Mouse (Mus musculus): ENCODE measurements at regions not wholly inside any gene's neighbourhood (a gene's known extent, or its start where the extent isn't known, plus 50 kb on each side); places are given as distances from the start of the nearest gene placed in this dataset.

GRCm38 (mm10) chr4:107736866-107737265 is 52.8 kb upstream of the Dmrtb1 start:
- DNase-seq = no peak

DNA sequence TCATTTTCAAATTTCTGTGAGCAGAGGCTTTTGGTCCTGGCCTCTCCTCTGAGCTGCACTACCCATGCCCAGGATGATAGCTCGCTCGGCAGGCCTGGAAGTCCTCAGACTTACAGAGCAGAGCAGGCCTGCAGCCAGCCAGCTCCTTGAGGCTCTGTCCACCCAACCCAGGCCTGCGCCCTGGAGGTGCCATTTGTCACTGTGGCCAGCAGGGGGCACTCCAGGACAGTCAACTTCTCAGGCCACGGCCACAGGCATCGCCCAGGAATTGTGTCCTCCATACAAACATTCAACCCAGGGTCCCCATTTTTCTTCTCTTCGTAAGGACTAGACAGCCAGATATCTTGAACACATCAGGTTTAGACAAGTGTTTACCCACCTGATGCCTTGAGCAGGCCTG is 53.9 kb upstream of the Dmrtb1 start:
- peak; percentile 63 for DNase-seq

DNA sequence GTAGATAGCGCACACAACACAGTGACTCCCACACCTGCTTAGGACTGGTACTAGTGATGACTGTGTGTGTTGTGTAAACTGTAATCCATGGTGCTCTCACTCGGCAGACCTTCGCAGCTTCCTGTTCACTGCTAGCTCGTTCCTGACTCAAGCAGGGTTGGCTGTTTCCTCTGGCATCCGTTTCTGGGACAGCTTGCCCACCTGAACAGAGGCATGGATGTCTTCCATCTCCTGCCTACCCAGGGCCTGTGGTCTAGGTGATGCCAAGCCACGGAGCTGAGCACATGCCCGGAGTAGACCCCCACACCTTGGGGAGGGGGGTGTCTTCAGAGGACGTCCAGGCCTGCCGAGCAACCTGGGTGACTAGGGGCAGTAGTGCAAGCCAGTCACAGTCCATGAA is 54.7 kb upstream of the Dmrtb1 start:
- DNase-seq = no peak

DNA sequence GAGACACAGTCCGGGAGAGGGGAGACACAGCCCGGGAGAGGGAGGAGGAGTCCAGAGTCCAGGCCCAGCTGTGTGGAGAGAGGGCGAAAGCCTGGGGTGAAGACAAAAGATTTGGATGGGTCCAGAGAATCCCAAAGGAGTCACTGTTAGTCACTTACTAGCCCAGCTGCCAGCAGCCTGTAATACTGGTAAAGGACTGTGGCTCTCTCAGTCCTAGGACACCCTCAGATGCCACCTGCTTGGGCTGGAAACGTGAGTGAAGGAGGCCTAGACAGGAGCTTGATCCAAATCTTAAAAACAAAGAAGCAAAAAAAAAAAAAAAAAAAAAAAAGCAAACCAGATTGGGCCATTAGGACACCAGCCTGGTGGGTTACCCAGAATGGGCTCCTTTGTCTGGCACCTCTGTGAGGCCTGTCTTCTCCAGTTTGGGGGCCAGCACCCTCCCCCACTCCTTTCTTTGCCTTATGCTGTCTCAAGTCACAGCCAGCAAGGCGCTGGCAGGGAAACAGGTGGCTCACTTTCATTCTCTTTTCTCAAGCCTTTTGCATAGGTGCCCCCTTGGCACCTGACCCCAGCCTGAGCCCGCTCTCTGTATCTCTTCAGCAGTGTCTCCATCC is 55.9 kb upstream of the Dmrtb1 start:
- no peak for DNase-seq

DNA sequence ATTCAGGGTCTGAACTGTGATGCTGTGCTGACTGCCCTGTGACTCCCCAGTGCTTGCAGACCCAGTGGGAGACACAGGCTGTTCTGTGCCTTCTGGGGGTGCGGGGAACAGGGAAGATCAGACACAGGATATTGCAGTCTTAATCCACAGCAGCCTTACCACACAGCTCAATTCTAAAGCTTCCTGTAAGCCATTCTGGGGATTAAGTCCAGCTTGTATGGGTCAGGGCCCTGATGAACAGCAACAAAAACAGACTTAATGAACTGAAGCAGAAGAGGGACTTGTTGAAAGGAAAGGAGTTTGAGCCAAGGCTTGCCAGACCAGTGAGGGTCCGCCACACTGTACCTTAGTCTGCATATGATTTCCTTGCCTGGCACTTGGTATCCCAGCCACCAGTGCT is 58.4 kb upstream of the Lrp8 start:
- no peak for DNase-seq

GRCm38 (mm10) chr4:107746366-107746765 is 55.7 kb upstream of the Lrp8 start:
- no peak for DNase-seq

DNA sequence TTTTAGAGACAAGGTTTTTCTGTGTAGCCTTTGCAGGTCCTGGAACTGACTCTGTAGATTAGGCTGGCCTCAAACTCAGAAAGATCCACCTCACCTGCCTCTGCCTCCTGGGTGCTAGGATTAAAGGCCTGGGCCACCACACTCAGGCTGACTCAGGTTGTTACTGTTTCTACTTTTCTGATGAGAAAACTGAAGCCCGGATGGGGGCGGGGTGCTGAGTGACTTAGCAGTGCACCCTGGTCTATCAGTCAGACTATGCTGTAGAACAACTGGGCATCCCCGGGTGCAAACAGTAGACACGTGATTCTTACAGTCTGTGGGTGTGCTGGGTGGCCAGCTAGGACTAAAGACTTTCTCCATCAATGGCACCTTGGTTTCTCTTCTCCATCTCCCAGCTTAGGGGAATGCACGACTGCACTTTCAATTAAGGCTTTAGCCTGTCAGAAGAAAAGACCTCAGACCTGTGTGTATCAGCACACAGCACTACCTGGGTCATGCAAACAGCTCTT is 55.1 kb upstream of the Lrp8 start:
- no peak for DNase-seq

- DNase-seq = no peak
These were observed 54.6 kb upstream of the Lrp8 start for GRCm38 (mm10) chr4:107747454-107747853.

GRCm38 (mm10) chr4:107747907-107748628 is 54.0 kb upstream of the Lrp8 start:
- DNase-seq = no peak

- DNase-seq = no peak
These were observed 53.0 kb upstream of the Lrp8 start for GRCm38 (mm10) chr4:107749045-107749444.

- no peak for DNase-seq
These were observed 52.0 kb upstream of the Lrp8 start for GRCm38 (mm10) chr4:107750017-107750416.
